Mouse (Mus musculus): ENCODE data around the gene Tbc1d1.
"Not testable (repeated sequence)": the region's sequence is repeated elsewhere in the genome, so short reads cannot be mapped to it uniquely, and the experiment has no call there.

Tbc1d1 gene

DNA sequence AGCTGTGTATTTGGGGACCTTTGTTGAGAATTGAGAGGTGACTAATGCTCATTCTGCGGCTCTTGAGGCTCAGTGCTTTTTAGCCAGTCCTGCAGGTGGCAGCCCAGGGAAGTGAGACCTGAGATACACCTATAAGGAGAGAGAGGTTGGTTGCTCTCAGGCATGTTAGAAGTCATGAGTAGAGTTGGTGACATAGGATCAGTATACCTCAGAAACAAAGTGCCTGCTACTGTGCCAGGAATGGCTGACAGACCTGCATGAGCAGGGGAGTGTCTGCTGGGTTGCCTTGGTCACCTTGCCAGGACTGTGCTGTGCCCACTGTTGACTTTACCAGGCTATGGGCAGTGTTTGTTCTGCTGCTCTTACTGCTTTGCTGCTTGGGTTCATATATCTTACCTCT lies 157.4 kb downstream of the Tbc1d1 start:
- no peak for DNase-seq (ENCODE audit: low spot score in 2 of 2)

DNA sequence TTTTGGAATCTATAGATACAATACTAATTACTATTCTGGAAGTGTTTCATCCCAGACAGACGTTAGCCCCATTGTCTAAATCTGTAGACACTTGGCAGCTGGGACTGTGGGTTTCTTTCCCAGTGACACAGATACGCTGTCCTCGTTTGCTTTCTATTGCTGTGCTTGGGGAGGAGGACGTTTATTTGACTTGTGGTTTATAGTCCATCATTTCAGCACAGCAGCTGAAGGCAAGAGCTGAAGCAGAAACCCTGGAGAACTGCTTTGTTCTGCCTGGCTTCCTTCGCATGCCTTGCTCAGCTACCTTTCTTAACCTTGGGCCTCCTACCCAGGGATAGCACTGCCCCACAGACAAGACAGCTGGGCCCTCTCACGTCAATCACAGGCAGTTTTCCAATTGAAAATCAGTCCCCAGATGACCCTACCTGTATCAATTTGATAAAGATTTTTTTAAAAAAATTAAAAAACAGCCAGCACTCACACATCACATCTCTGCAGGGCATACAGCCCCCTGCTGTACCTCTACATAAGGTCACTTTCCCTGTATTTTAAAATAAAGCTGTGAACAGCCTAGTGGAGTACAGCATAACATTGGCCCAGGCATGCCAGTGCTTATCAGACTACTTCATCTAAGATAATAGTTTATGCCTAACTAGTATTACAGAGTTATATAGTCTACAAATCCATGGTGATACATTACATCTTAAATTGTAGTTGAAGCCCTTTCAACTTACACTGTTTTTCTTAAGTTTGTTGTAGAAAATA lies 158.4 kb downstream of the Tbc1d1 start:
- DNase-seq (ENCODE audit: low spot score in 2 of 2) = peak in 1 of 2 experiments; percentile 63

DNA sequence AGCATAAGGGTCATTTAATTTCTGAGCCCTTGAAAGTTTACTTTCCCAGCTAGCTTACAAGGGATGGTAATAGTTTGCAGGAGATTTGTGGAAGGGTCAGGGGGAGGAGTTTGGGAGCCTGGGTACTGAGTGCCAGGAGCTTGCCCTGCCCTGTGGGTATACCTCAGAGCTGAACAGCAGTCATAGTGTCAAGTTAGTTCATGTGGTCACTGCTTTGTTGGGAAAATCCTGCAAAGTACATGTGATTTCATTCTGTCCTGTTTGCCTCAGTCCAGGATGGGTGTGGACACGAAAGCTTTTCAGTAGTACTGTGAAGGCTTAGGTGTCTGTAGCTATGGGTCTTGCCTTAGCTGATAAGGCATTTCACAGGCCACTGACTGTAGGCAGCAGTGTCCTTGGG lies 159.0 kb downstream of the Tbc1d1 start:
- DNase-seq (ENCODE audit: low spot score in 2 of 2) = no peak

DNA sequence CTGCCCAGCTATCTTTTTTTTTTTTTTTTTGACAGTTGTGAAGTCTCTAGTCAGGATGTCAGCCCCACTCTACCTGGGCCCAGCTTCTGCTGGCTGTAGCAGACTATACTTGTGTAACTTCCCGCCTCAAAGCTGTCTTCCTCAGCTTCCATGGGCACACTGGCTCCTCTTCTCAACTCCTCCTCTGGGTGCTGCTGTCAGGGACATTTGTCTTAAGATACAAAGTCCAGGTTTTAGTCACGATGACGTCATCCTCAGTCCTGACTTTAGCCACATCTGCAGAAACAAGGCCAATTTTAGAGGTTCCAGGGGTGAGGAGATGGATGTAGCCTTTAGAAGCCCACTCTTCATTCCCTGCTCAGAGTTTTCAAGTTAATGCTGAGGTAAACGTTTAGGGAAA lies 167.2 kb downstream of the Tbc1d1 start:
- DNase-seq (ENCODE audit: low spot score in 2 of 2) = no peak

DNA sequence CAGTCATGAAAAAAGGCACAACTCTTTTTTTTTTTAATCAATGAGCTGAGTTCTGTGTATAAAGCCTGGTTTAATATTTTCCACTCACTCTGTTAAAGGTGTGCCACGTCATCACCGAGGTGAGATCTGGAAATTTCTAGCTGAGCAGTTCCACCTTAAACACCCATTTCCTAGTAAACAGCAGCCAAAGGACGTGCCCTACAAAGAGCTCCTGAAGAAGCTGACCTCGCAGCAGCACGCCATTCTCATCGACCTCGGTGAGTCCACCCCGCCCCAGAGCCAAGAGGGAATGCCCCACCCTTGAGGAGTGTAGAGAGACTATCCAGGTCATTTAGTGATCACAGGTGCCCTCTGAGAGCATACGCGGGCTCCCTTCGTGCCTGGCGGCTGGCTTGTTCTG lies 168.2 kb downstream of the Tbc1d1 start:
- DNase-seq (ENCODE audit: low spot score in 2 of 2) = no peak

DNA sequence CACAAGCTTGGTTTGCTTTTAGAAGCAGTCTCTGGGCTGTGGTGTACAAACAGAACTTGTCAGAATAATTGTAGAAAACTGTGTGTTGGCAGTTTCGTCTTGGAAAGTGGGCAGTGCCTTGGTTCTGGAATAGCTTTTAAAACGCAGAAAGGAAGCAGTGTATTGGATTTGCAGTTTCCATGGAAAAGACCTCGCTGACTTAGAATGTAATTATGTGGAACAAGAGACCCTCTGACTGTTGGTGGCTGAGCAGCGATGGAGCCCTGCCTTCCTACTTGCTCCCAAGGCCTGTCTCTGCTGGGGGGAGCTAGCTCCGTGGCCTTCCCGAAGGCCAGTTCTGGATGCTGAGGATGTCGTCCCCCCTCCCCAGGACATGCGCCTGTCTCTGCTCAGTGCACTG lies 168.8 kb downstream of the Tbc1d1 start:
- peak in 1 of 2 experiments; percentile 67 for DNase-seq (ENCODE audit: low spot score in 2 of 2)

DNA sequence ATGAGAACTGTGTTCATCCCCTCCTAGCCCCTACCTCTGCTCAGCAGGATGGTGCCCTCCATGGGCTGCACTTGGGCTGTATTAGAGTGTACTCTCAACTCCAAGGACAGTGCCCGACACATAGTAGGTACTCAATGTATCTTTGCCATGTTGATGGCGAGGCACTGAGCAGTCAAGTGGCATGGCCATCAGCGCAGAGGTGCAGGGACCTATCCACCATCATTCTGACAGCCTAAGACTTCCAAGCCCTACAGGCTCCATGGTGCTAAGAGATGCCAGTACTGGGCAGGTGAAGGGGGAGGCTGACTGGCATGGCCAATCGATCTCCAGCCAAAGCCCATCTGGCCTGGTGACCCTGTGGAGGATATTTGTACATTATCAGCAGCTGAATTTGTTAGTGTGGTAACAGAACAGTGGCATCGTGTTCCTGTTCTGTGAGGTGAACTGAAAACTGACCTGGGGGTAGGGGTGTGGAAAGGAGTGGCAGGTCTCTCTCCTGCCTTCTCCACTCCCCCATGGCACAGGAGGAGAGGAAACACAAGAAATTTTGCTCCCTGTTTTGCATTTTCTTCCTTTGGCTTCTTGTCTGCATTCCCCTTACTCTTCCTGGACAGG lies 169.7 kb downstream of the Tbc1d1 start:
- no peak for DNase-seq (ENCODE audit: low spot score in 2 of 2)

DNA sequence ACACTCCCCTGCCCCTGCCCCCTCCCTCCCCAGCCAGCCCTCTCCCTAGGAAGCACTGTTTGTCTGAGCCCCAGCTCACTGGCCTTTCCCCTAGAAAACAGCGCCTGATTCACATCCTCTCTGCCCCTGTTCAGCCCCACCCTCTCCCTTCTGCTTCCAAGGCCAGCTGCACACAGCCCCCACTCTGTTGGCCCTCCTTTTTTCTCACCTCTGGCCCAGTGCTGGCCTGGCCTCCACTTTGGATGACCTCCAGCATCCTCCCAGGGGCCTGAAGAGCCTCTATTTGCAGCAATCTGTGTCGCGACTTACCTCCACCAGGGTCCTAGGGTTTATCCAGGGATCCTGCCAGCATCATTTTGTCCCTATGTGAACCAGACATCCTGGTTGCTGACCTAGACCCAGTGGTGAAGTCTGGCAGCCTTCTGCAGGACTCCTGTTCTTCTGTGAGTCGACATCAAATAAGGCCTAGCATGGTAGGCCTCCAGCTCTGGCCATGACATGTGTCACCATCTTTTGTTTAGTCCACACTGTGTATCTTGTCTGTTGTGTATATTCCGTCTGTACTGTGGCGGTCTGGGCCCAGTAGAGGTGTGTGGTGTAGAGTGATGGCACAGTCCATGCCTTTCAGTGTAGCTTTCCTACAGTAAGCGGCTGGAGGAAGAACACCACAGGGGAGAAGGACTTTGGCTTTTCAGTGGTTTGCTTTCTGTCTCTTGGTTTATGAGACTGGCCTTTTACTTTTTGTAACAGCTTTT lies 170.5 kb downstream of the Tbc1d1 start:
- DNase-seq (ENCODE audit: low spot score in 2 of 2) = no peak

DNA sequence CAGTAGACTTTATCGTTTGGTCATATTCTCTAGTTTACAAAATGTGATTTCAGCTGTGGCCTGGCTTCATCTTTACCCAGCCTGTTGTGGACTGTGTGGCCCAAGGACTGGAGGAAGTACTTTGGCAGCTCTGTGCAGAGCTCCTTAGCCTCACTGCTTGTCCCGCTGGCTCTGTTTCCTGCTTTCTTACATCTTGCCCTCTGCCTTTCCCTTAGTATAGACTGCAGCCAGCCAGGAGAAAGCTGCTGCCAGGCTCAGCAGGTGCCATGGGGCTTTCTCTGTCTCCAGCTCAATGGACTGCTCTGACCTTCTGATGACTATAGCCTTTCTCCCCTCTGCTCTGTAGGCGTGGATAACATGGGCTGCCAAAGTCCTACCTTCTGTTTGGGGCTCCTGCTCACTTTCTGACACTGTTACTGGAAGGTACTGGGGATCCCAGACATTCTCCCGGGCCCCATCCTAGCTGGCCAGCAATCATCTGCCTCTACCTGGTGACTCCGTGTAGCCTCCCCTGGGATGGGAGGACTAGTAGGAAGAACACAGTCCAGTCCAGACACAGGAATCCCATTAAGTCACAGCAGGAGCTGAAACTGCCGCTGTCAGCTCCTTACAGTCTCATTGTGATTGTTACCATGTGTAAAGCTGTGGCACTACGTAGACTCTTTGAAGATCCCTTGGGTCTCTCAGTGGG lies 171.3 kb downstream of the Tbc1d1 start:
- no peak for DNase-seq (ENCODE audit: low spot score in 2 of 2)

DNA sequence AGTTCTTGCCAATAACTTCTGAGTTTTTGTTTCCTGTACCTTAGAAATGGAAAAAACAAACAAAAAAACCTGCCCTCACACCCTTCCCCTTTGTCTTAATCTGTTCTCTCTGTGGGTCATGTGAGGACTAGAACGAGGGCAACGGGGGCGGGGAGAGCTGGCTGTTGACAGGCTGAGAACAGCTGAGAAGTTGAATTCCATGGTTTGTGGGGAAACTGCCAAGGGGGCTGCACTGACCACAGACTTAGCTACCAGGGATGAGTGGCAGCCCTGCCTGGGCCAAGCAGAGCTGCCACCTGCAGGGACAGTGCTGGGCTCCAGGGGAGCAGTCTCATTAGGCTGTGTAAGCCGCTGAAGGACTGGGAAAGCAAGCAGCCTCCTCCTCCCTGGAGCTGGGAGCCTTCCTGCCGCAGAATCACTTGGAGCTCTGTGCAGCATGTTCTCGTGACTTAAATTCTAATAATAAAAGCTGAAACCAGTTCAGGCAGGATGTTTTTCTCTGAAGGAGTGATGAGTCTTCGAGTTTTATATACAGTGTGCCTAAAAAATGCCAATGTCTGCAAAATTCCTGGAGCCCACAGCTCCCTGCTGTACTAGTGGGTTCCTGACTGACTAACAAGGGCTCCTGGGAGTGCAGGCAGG lies 180.8 kb downstream of the Tbc1d1 start:
- DNase-seq (ENCODE audit: low spot score in 2 of 2) = peak; percentile 85 to 91

DNA sequence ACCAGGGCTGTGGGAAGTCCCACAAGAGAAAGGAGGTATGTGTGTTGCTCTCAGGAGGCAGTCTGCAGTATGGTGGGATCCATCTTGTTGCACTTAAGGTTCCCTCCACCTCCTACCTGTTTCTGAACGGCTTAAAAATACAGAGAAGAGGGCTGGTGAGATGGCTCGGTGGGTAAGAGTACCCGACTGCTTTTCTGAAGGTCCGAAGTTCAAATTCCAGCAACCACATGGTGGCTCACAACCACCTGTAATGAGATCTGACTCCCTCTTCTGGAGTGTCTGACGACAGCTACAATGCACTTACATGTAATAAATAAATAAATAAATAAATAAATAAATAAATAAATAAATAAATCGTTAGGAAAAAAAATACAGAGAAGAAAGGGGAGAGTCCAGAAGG lies 182.7 kb downstream of the Tbc1d1 start:
- DNase-seq (ENCODE audit: low spot score in 2 of 2) = not testable (repeated sequence)

DNA sequence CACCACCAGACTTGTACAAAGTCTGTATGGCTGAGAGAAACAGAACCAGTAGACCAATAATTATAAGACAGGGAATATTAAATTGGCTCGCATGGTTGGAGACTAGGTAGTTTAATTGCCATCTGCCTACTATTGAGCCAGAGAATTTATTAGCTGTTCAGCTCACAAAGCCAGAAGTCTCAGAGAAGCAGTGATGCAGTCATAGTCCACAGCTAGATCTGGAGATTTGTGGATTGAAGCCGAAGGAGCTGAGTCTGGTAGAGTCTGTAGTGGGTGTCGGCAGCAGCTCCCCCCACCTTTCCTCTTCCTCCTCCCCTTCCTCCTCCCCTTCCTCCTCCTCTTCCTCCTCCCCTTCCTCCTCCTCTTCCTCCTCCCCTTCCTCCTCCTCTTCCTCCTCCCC lies 184.3 kb downstream of the Tbc1d1 start:
- no peak for DNase-seq (ENCODE audit: low spot score in 2 of 2)

DNA sequence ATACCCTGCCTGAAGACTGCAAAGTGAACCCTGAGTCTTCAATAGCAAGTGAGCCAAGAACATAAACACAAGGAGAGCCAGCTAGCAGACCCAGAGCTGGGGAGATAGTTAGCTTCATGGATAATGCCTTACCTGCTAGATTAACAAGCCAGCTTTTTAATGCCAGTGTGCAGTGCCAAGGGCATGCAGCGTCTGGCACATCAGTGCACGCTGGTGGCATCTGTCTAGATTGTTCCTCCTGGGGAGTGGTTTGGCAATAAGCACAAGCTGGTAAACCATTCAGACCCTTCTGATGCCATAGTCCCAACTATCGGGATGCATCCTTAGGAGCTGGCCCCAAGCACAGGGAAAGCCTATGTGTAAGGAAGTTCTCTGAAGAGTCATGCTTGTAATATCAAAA lies 185.6 kb downstream of the Tbc1d1 start:
- no peak for DNase-seq (ENCODE audit: low spot score in 2 of 2)

DNA sequence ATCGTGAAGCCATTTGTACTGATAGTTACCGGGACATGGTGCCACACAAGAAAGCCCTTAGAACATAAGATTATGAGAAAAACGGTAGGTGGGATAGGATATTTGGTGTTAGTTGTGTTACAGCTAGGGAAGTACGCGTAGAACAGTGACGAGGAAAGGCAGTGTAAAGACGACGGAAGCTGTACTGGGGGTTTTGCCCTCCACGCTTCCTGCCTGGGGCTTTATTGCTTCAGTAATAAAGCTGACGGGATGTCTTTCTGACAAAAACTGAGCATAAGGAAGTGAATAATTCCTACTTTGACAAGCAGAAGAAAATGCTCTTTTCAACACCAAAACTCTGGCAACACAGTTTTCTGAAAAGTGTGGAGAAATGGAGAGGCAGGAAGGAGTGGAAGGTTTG lies 186.0 kb downstream of the Tbc1d1 start:
- no peak for DNase-seq (ENCODE audit: low spot score in 2 of 2)

DNA sequence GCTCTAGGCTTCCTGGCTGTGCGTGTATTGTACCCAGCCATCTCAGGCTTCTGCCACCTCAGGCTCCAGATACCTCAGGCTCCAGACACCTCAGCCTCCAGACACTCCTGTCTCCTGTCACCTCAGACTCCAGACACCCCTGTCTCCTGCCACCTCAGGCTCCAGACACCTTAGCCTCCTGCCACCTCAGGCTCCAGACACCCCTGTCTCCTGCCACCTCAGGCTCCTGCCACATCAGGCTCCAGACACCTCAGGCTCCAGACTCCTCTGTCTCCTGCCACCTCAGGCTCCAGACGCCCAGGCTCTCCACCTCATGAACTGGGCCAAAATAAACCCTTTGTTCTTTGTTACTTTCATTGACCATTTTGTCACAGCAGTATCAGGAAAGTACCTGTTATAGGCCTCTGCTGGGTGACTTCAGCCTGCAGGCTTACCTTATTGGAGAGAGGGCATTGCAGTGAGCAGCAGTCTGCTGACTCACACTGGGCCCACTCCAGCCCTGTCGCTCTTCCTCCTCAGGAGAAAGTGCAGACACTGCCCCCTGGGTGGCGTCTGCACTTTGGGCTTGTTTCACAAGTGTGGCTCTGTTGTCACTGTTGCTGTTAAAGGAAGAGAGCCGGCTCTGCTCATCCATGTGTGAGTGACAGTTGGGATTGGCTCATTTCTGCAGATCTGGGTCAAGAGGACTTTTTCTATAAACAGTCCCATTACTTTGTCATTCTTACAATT lies 188.0 kb downstream of the Tbc1d1 start:
- no peak for DNase-seq (ENCODE audit: low spot score in 2 of 2)

DNA sequence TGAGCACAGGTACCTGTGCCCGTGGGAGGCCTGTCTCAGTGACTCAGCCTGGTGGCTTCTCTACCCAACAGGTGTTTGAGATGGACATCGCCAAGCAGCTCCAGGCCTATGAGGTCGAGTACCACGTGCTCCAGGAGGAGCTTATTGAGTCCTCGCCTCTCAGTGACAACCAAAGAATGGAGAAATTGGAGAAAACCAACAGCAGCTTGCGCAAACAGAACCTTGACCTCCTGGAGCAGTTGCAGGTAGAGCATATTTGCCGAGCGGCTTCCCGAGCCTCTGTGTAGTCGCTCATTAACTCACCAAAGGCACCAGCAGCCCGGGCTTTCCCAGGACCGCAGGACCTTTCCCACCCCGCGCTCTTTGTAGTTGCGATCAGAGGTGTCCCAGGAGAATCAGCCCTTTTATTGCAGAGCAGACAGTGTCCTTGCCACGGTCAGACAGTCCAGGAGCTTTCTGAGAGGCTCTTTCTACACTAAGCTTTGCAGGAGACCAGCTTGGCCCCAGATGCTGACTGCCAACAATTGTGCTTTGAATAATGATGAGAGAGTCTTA lies 189.2 kb downstream of the Tbc1d1 start:
- no peak for DNase-seq (ENCODE audit: low spot score in 2 of 2)

DNA sequence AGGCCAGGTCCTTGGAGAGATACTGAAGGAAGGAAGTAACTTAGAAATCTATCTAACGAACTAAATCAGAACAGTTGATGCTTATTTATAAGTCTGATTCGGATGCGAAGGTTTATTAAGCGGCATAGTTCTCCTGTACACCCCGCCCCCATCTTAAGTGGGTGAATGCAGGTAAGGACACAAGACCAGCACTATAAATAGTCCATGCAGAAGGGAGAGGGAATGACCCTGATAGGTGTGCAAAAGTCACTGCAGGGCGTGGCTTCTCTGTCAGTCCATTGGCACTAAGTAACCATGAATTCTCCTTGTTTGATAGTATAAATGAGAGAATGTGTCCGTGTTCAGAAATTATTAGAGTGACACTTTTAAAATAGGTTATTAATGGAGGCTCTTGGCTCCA lies 189.7 kb downstream of the Tbc1d1 start:
- no peak for DNase-seq (ENCODE audit: low spot score in 2 of 2)

DNA sequence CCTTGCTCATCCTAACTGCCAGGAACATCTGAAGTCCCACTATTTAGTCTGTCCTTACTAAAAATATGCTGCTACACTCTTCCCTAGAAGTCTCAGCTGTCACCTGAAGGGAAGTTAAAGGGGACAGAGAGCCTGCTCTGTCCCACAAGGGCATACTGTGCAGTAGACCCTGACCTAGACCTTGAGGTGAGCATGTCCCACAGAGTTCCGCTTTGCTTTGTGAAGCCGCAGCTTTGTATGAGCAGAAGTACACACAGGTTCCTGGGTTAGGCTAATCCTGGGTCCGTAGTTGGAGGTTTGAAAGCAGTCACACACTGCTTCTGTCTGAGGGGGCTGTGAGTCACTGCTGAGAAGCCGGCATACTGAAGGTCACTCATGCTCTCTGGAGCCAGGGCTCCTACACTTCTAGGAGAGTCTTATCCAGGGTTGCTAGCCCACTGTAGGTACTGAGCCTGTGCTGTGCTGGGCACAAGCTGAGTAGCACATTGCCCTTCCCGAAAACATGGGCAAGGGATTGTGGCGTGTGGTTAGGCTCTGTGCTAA lies 190.3 kb downstream of the Tbc1d1 start:
- DNase-seq (ENCODE audit: low spot score in 2 of 2) = no peak

DNA sequence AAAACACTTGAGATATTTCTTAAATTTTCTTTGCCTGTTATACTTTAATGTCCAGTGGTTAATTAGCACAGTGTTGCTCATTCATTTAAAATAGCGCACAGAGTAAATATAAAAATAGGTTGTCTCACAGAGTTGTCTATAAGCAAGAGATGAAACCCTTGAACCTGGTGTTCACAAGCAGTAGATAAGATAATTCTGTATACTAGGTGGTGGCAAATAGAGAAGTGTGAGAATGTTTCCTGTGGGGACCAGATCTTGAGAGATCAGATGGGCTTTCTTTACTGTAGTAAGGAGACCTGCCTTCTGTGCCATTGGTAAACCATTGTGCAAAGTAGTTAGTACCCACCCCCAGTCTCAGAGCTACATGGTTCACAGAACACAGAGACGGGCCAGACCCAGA lies 192.1 kb downstream of the Tbc1d1 start:
- no peak for DNase-seq (ENCODE audit: low spot score in 2 of 2)

DNA sequence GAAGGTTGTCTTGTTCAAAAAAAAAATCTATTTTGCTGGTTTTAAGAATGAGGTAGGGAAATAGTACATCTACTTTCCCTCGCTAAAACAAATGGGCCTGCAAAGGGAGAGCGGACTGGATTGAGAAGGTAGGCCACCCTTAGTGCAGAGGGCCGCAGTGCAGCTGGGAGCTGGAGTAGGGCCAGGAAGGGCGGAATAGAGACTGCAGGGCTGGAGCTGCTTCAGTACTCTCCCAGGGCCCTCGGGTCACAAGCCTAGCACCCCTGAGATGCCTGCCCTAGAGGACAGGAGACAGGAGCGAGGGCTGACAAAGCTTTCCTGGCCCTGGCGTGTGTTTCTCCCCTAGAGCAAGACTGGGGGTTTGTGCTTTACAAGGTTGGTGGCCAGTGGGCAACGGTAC lies 192.7 kb downstream of the Tbc1d1 start:
- DNase-seq (ENCODE audit: low spot score in 2 of 2) = peak in 1 of 2 experiments; percentile 56

DNA sequence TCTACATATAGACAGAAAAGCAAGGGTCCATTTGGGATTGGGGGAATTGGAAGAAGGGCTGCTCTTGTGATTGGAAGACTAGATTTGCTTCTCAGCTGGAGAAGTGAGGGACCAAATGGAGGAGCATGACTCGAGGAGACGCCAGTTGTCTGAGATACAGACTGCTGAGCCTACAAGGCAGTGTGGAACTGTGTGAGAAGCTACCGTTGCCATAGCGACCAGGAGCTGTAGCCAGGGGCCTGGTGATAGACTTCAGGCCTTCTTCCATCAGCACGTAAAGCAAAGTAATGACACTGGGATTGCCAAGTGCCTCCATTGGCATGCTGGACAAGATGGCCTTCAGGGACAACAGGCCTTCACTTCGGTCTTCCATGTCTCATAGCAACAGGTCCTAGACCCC lies 195.9 kb downstream of the Tbc1d1 start:
- peak in 1 of 2 experiments; percentile 49 for DNase-seq (ENCODE audit: low spot score in 2 of 2)

All from right cerebral cortex, postnatal 10 days (tissue).